Mouse (Mus musculus) left cerebral cortex, postnatal 14 days (tissue): ENCODE measurements around the gene 2310061I04Rik. TPM values are rescaled to one million over a fixed set of nuclear protein-coding genes. Genes with fewer than 3 reads are reported as not detected.

ENCODE experiments used
- DNase-seq, 2 experiments: peaks; one replicate each; pipeline ENCODE4 v3.0.0; 2021 to 2022; ENCODE audit warnings: low spot score in 2 of 2, mixed read lengths in 1 of 2
- intact Hi-C: fragments of 180-260 bp; cut with DNase I; formaldehyde crosslinking; loops from one replicate; pipeline ENCODE4 v1.15.1; 2025
- total RNA-seq, 2 experiments: library from RNA; stranded (reverse); gene quantifications; 2 replicates each; pipeline ENCODE4 v1.2.3; 2021

2310061I04Rik gene
- total RNA-seq, 2 experiments from 2014 or later, result 65.2 to 66.9 TPM

- intact Hi-C loops, result no loop called here
- DNase-seq, result no peak
Observed at GRCm38 (mm10) chr17:35882924-35883323, 14.3 kb downstream of the 2310061I04Rik start.

- intact Hi-C loops, result no loop called here
- DNase-seq, result peak; percentile 96
Observed at GRCm38 (mm10) chr17:35879245-35880057, 17.8 kb downstream of the 2310061I04Rik start, which contains the start of gene Dhx16. TSS of gene Dhx16 (plus strand) at chr17:35879819.

- intact Hi-C loops, result loop anchor here (5.0 kb wide), 1 partner anchor 137 kb away; no protein-coding TSS in a partner anchor
- peak; percentile 44 to 63 for DNase-seq
Observed at GRCm38 (mm10) chr17:35874721-35875120, 22.5 kb downstream of the 2310061I04Rik start.

- intact Hi-C loops, result loop anchor here (5.0 kb wide), 1 partner anchor 137 kb away; no protein-coding TSS in a partner anchor
- DNase-seq, result peak; percentile 81 to 82
Observed at GRCm38 (mm10) chr17:35873774-35874519, 23.3 kb downstream of the 2310061I04Rik start.

- intact Hi-C loops, result loop anchor here (5.0 kb wide), 1 partner anchor 134 kb away; no protein-coding TSS in a partner anchor
- DNase-seq, result peak in 1 of 2 experiments; percentile 24
Observed at GRCm38 (mm10) chr17:35870884-35871696, 26.1 kb downstream of the 2310061I04Rik start.

GRCm38 (mm10) chr17:35870151-35870883 is 26.9 kb downstream of the 2310061I04Rik start:
- intact Hi-C loops, result loop anchor here (5.0 kb wide), 1 partner anchor 133 kb away; no protein-coding TSS in a partner anchor
- DNase-seq, result peak; percentile 45 to 57

GRCm38 (mm10) chr17:35869346-35870067 is 27.7 kb downstream of the 2310061I04Rik start:
- intact Hi-C loops, result loop anchor here (5.0 kb wide), 1 partner anchor 132 kb away; no protein-coding TSS in a partner anchor
- DNase-seq, result peak in 1 of 2 experiments; percentile 19

- DNase-seq, result no peak
- intact Hi-C loops, result no loop called here
Observed at GRCm38 (mm10) chr17:35868961-35869345, 28.3 kb downstream of the 2310061I04Rik start.

GRCm38 (mm10) chr17:35868165-35868820 is 28.9 kb downstream of the 2310061I04Rik start:
- intact Hi-C loops, result no loop called here
- DNase-seq, result no peak

- DNase-seq, result no peak
- intact Hi-C loops, result loop anchor here (2.0 kb wide), 1 partner anchor 30 kb away; no protein-coding TSS in a partner anchor
Observed at GRCm38 (mm10) chr17:35866911-35867890, 30.0 kb downstream of the 2310061I04Rik start.

GRCm38 (mm10) chr17:35866281-35866831 is 30.9 kb downstream of the 2310061I04Rik start:
- DNase-seq, result peak in 1 of 2 experiments; percentile 43
- intact Hi-C loops, result loop anchor here (2.0 kb wide), 1 partner anchor 30 kb away; no protein-coding TSS in a partner anchor

- DNase-seq, result peak in 1 of 2 experiments; percentile 38
- intact Hi-C loops, result loop anchor here (2.0 kb wide), 1 partner anchor 29 kb away; no protein-coding TSS in a partner anchor
Observed at GRCm38 (mm10) chr17:35865481-35866280, 31.6 kb downstream of the 2310061I04Rik start, which contains the start of gene Ppp1r18. TSS of gene Ppp1r18 (plus strand) at chr17:35865593.

GRCm38 (mm10) chr17:35864832-35865353 is 32.3 kb downstream of the 2310061I04Rik start:
- no peak for DNase-seq
- intact Hi-C loops, result no loop called here

- peak; percentile 86 to 87 for DNase-seq
- intact Hi-C loops, result no loop called here
Observed at GRCm38 (mm10) chr17:35861198-35861857, 35.9 kb downstream of the 2310061I04Rik start, which contains the start of gene Nrm. TSS of gene Nrm (plus strand) at chr17:35861318.
